Mouse (Mus musculus): ENCODE measurements at regions not wholly inside any gene's neighbourhood (a gene's known extent, or its start where the extent isn't known, plus 50 kb on each side); places are given as distances from the start of the nearest gene placed in this dataset.

DNA sequence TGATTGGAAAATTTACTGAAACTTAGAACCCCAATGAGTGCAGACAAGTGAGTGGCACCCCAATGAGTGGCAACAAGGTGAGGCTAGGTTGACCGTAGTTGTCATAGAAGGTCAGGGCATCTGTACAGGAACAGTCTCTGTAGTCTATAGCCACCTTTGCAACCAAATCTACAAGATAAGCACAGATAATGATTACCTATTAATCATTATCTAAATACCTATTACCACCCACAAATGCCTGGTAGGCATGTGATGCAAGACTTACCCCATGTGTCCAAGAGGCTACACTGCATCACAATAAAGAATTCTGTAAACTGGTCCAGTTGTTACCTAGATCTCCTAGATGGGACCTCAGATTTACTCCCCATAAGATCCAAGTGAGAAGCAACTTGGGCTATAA is 778.7 kb downstream of the Cntnap5b start:
- Histone ChIP-seq H3K27ac (no peak overlapping the region), H3K4me3 (no peak overlapping the region)
- no peak for DNase-seq (ENCODE audit: low spot score in 2 of 2)
- no peak for TF ChIP-seq CTCF (conservative IDR thresholded peaks at IDR 0.05)

DNA sequence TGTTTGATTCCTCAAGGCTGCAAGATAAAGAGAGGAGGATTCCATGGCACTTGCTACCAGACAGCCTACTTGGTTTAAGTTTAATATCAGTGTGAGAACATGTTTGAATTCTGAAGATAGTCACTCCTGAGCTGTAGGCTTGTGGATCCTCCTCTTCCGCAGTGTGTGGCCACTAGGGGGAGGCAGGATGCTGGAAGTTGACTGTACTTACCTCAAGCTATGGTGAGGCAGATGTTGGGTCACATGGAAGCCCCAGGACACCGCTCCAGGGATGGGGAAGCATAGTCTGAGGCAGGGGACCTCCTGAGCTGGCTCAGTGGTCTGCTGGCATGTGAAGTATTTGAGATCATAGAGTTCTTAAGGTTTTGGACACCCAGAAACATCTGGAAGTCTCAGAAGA is 784.4 kb downstream of the Cntnap5b start:
- H3K4me3 ChIP-seq, result no peak overlapping the region
- TF ChIP-seq CTCF (conservative IDR thresholded peaks at IDR 0.05), result peak; percentile 75

More for the DNA sequence above, 784.4 kb downstream of the Cntnap5b start:
- DNase-seq (ENCODE audit: low spot score in 2 of 2), result peak; percentile 9 to 29
- no peak overlapping the region for H3K27ac ChIP-seq
